Comparison of ENCODE assay signal across 8 mouse cellular contexts in the genomic region with DNA sequence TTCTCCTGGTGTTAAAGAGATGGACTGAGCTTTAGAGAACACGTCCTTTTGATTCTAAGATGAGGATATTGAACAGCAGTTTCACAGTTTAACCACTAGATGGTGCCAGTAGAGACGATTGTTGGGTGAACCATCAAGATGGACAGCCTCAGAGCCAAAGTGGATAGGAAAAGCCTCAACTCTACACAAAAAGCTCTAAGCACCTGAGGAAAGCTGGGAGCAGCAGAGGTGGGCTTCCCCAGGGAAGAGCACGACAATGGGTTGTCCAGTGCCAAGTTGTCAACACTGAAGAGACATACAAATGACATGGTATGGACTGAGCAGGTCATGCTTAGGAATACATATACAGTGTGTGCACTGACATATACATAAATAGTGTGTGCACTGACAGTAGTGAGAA. TPM values are rescaled to one million over a fixed set of nuclear protein-coding genes. Genes with fewer than 3 reads are reported as not detected.
DNase-seq lines count a peak whose midpoint lies in the region; ATAC-seq and TF ChIP-seq lines count a peak whose summit lies in the region.

No protein-coding gene starts in this region.

- H3K4me2 ChIP-seq in heart, postnatal 0 days (ENCODE audit: low read depth, low read length), result no peak overlapping the region
- no peak overlapping the region for H3K4me2 ChIP-seq in heart, embryonic 11.5 days

- DNase-seq in heart, postnatal 0 days (ENCODE audit: low spot score), result peak; percentile 60
- DNase-seq in testis, postnatal 14 days (ENCODE audit: low spot score), result no peak
- DNase-seq in embryo, embryonic 11.5 days (ENCODE audit: low read depth, low spot score), result peak; percentile 45
- DNase-seq in retina, embryonic 14.5 days (ENCODE audit: low spot score), result peak; percentile 86
- no peak for DNase-seq in left cerebral cortex, adult 9 months (ENCODE audit: low spot score in 2 of 2)
- no peak for DNase-seq in frontal cortex, postnatal 14 days (ENCODE audit: low spot score in 2 of 2)

- TF ChIP-seq CTCF in heart, postnatal 0 days (IDR thresholded peaks at IDR 0.05; ENCODE audit: low read depth), result peak; percentile 81
- peak; percentile 29; the same call in 1 of the 2 replicates for TF ChIP-seq CTCF in testis, adult 2 months (IDR thresholded peaks at IDR 0.05; ENCODE audit: control insufficient read depth, insufficient read depth, insufficient replicate concordance, low read depth, low read length)

- no peaks in the 10 kb centered on the region for H3K36me3 ChIP-seq in heart, postnatal 0 days (replicated peaks; ENCODE audit: control insufficient read depth, insufficient read depth, low read length)
- H3K36me3 ChIP-seq in heart, embryonic 11.5 days (ENCODE audit: control insufficient read depth, insufficient read depth, low read length), result no peaks in the 10 kb centered on the region
- no peaks in the 10 kb centered on the region for H3K36me3 ChIP-seq in testis, adult 2 months (ENCODE audit: control insufficient read depth, insufficient read depth, low read length)

- no peak overlapping the region for H3K27ac ChIP-seq in heart, postnatal 0 days (ENCODE audit: low read depth)
- H3K27ac ChIP-seq in heart, embryonic 11.5 days (ENCODE audit: low read depth, low read length), result no peak overlapping the region
- H3K27ac ChIP-seq in testis, adult 2 months (ENCODE audit: control insufficient read depth, insufficient read depth, low read depth, low read length), result no peak overlapping the region

- no peak overlapping the region for H3K4me3 ChIP-seq in heart, postnatal 0 days (ENCODE audit: low read depth, low read length)
- H3K4me3 ChIP-seq in heart, embryonic 11.5 days (ENCODE audit: low read depth, low read length), result no peak overlapping the region
- no peak overlapping the region for H3K4me3 ChIP-seq in testis, adult 2 months (ENCODE audit: control insufficient read depth, low read depth, low read length)

- H3K27me3 ChIP-seq in heart, postnatal 0 days (ENCODE audit: control insufficient read depth, insufficient read depth, low read length), result no peaks in the 10 kb centered on the region
- no peaks in the 10 kb centered on the region for H3K27me3 ChIP-seq in heart, embryonic 11.5 days (ENCODE audit: control insufficient read depth, insufficient read depth, low read length)
- H3K27me3 ChIP-seq in testis, adult 2 months (ENCODE audit: control insufficient read depth, insufficient read depth, low read length), result no peaks in the 10 kb centered on the region

- no peaks in the 10 kb centered on the region for H3K9me3 ChIP-seq in heart, postnatal 0 days (replicated peaks; ENCODE audit: control insufficient read depth, low read length)
- H3K9me3 ChIP-seq in heart, embryonic 11.5 days (replicated peaks; ENCODE audit: control insufficient read depth, low read length), result no peaks in the 10 kb centered on the region

- TF ChIP-seq EP300 in heart, postnatal 0 days (IDR thresholded peaks at IDR 0.05; ENCODE audit: low read depth), result no peak

- WGBS in heart, postnatal 0 days, result 3% methylated on average over 3 of the region's 3 CpGs
- 4% methylated on average over 3 of the region's 3 CpGs for WGBS in heart, embryonic 11.5 days (ENCODE audit: insufficient replicate concordance)

- no peaks in the 10 kb centered on the region for H3K4me1 ChIP-seq in heart, postnatal 0 days (ENCODE audit: control insufficient read depth, insufficient read depth)
- no peaks in the 10 kb centered on the region for H3K4me1 ChIP-seq in heart, embryonic 11.5 days (ENCODE audit: control insufficient read depth, insufficient read depth, low read length)
- no peaks in the 10 kb centered on the region for H3K4me1 ChIP-seq in testis, adult 2 months (ENCODE audit: control insufficient read depth, insufficient read depth, low read length)

- ATAC-seq in heart, postnatal 0 days (ENCODE audit: insufficient read depth, low read depth), result no peak
- ATAC-seq in heart, embryonic 11.5 days (replicated peaks; ENCODE audit: insufficient number of reproducible peaks, low FRiP score, low TSS enrichment), result no peak

- H3K9ac ChIP-seq in heart, postnatal 0 days (replicated peaks; ENCODE audit: low read depth, low read length), result no peak overlapping the region
- H3K9ac ChIP-seq in heart, embryonic 11.5 days (ENCODE audit: low read depth, low read length), result no peak overlapping the region

- no peak for TF ChIP-seq POLR2A in testis, adult 2 months (IDR thresholded peaks at IDR 0.05; ENCODE audit: control insufficient read depth, low read depth, low read length)

RNA-seq across cellular contexts. Expression of gene Ppp4r4, which starts 12.1 kb away (rescaled TPM):
- 1.1 TPM in 1 of 2 replicates, not detected in the other for total RNA-seq in heart, postnatal 0 days (2014; rRNA removed; ENCODE audit: low replicate concordance)
- 0.05 and 0.12 TPM in 2 replicates for polyA plus RNA-seq in heart, postnatal 0 days (2015; fragmentation: Nextera tagmentation; extraction: Ambion mirVana)
- polyA plus RNA-seq in heart, embryonic 11.5 days (2014; fragmentation: Nextera tagmentation; extraction: Ambion mirVana), result 0.27 and 0.60 TPM in 2 replicates
- 15.6 and 17.6 TPM in 2 replicates for polyA plus RNA-seq in testis, adult 2 months (2012; rRNA removed)

Comparison
In these comparisons a context has a peak if more than half of its experiments do, and no peak if none do; other contexts are left out.
1. DNase-seq: peak in heart, postnatal 0 days (single experiment), embryo, embryonic 11.5 days (single experiment) and retina, embryonic 14.5 days (single experiment); none in testis, postnatal 14 days (single experiment), left cerebral cortex, adult 9 months (0 of 2) and frontal cortex, postnatal 14 days (0 of 2).
2. RNA of gene Ppp4r4, which starts 12.1 kb away (polyA plus RNA-seq): 15.6 to 17.6 TPM in testis, adult 2 months; 0.27 to 0.60 TPM in heart, embryonic 11.5 days and 0.05 to 0.12 TPM in heart, postnatal 0 days; every median in the first group is over 10 times any median in the second.